18 mouse cellular contexts compared by ENCODE assay signal in the genomic region with DNA sequence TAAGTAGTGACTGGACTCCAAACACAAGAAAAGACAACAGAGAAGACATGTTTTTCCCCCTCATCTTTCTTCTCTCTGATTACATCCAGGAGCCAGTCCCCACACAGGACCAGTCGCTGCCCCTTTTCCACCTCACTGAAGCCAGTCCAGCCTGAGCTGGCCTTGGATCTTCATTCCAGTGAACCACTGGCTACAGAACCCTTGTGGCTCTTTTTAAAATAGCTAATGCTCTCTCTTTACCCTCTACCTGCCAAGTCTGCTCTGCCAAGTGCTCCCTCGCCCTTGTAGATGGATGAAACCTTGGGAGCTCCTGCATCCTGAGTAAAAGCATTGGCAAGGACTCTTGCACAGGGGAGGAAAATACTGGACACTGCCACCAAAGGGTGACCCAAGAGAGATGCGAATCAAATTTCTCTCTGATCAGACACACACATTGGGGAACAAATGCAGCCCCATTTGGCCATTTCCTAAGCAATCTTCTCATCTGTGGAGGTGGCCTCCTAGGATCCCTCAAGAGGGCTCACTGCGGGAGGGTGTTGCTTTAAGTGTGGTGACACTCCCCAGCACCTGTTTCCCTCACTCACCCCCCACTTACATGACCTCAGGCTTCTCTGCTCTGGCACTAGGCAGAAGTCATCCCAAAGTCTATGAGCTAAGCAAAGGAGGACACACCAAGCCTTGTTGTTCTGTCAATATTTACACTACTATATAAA. TPM values are rescaled to one million over a fixed set of nuclear protein-coding genes. Genes with fewer than 3 reads are reported as not detected.
DNase-seq lines count a peak whose midpoint lies in the region; ATAC-seq lines count a peak whose summit lies in the region.
"Had no signal": no experiment of that assay in that cellular context is flagged by ENCODE, and none has a peak within 500 bp of the region (broad histone marks: within the 10 kb centered on the region; RNA-seq: fewer than 3 reads in every experiment).

No protein-coding gene starts in this region.

- peaks cover 4% of the 10 kb centered on the region for H3K9me3 ChIP-seq in liver, embryonic 16.5 days (replicated peaks; ENCODE audit: control insufficient read depth, low read length)
- H3K9me3 ChIP-seq in liver, embryonic 11.5 days (ENCODE audit: control insufficient read depth, low read length), result no peaks in the 10 kb centered on the region
- H3K9me3 ChIP-seq: forebrain, embryonic 15.5 days; heart, embryonic 12.5 days; hindbrain, embryonic 15.5 days had no signal

- H3K4me3 ChIP-seq in liver, embryonic 16.5 days (ENCODE audit: low read depth, low read length), result no peak overlapping the region
- H3K4me3 ChIP-seq in liver, embryonic 11.5 days (ENCODE audit: low read depth, low read length), result no peak overlapping the region
- H3K4me3 ChIP-seq: embryonic facial prominence, embryonic 12.5 days; forebrain, embryonic 15.5 days; heart, embryonic 12.5 days; hindbrain, embryonic 15.5 days had no signal

- no peaks in the 10 kb centered on the region for H3K27me3 ChIP-seq in liver, embryonic 16.5 days (ENCODE audit: control insufficient read depth, insufficient read depth, low read depth, low read length)
- H3K27me3 ChIP-seq in liver, embryonic 11.5 days (replicated peaks; ENCODE audit: control insufficient read depth, insufficient read depth, low read length), result no peaks in the 10 kb centered on the region
- H3K27me3 ChIP-seq: forebrain, embryonic 15.5 days; heart, embryonic 12.5 days; hindbrain, embryonic 15.5 days had no signal

- DNase-seq in gastrocnemius, adult 8-10 months (ENCODE audit: low spot score in 2 of 2), result peak; percentile 24 to 50
- no peak for DNase-seq in gastrocnemius, postnatal 10 days
- no peak for DNase-seq in liver, embryonic 11.5 days (ENCODE audit: low spot score)
- DNase-seq in gastrocnemius, postnatal 25 days, result peak; percentile 55
- no peak for DNase-seq in cerebellum, postnatal 4 days (ENCODE audit: low spot score in 2 of 2)
- DNase-seq in cerebellum, postnatal 14 days, result no peak
- DNase-seq: adrenal gland, postnatal 14 days; cerebellum, adult 18-20 months; cerebellum, adult 9-11 months; kidney, adult 8-10 months had no signal

- no peaks in the 10 kb centered on the region; the same call in 1 of the 2 replicates for H3K4me1 ChIP-seq in liver, embryonic 16.5 days (ENCODE audit: control insufficient read depth, low read depth, low read length)
- H3K4me1 ChIP-seq in liver, embryonic 11.5 days (replicated peaks; ENCODE audit: control insufficient read depth, insufficient read depth, low read length), result no peaks in the 10 kb centered on the region
- H3K4me1 ChIP-seq: embryonic facial prominence, embryonic 12.5 days; forebrain, embryonic 15.5 days; hindbrain, embryonic 15.5 days had no signal

- 53% methylated on average over 4 of the region's 4 CpGs for WGBS in liver, embryonic 16.5 days (ENCODE audit: insufficient replicate concordance)
- WGBS in liver, embryonic 11.5 days, result 63% methylated on average over 4 of the region's 4 CpGs

- no peaks in the 10 kb centered on the region for H3K36me3 ChIP-seq in liver, embryonic 16.5 days (ENCODE audit: control insufficient read depth, insufficient read depth)
- no peaks in the 10 kb centered on the region for H3K36me3 ChIP-seq in liver, embryonic 11.5 days (ENCODE audit: control insufficient read depth, insufficient read depth, low read length)
- H3K36me3 ChIP-seq: embryonic facial prominence, embryonic 12.5 days; forebrain, embryonic 15.5 days; G1E; heart, embryonic 12.5 days; hindbrain, embryonic 15.5 days had no signal

- 0 out of 2 replicates have a peak, but pooled peaks have one; percentile 16 for ATAC-seq in liver, embryonic 16.5 days (ENCODE audit: low read depth)
- no peak for ATAC-seq in liver, embryonic 11.5 days (replicated peaks; ENCODE audit: low FRiP score)
- ATAC-seq: CD4-positive, CD25-positive, alpha-beta regulatory T cell, adult 4 months; forebrain, embryonic 15.5 days; intestine, embryonic 16.5 days had no signal

- no peak overlapping the region for H3K27ac ChIP-seq in liver, embryonic 16.5 days (ENCODE audit: low read length)
- H3K27ac ChIP-seq in liver, embryonic 11.5 days (ENCODE audit: low read depth, low read length), result no peak overlapping the region
- H3K27ac ChIP-seq: embryonic facial prominence, embryonic 12.5 days; forebrain, embryonic 15.5 days; hindbrain, embryonic 15.5 days had no signal

- H3K9ac ChIP-seq in liver, embryonic 16.5 days (ENCODE audit: low read depth, low read length), result no peak overlapping the region
- H3K9ac ChIP-seq in liver, embryonic 11.5 days (ENCODE audit: low read depth, low read length), result no peak overlapping the region
- H3K9ac ChIP-seq: embryonic facial prominence, embryonic 12.5 days; forebrain, embryonic 15.5 days; heart, embryonic 12.5 days; hindbrain, embryonic 15.5 days had no signal

- H3K4me2 ChIP-seq in liver, embryonic 16.5 days (ENCODE audit: low read depth, low read length), result no peak overlapping the region
- H3K4me2 ChIP-seq in liver, embryonic 11.5 days, result no peak overlapping the region
- H3K4me2 ChIP-seq: embryonic facial prominence, embryonic 12.5 days; forebrain, embryonic 15.5 days; heart, embryonic 12.5 days; hindbrain, embryonic 15.5 days had no signal

RNA-seq across cellular contexts. Expression of a gene that starts 7.9 kb away (rescaled TPM):
- total RNA-seq in gastrocnemius, adult 8-10 months (2022), result 10 to 100 TPM; 16.1 to 21.9 (median 20.1) TPM
- total RNA-seq in gastrocnemius, postnatal 10 days (2021), result 10 to 100 TPM; 20.4 to 26.2 TPM
- 7.1 and 7.8 TPM in 2 replicates for polyA plus RNA-seq in liver, embryonic 16.5 days (2015; fragmentation: Nextera tagmentation; extraction: Ambion mirVana)
- polyA plus RNA-seq in liver, embryonic 11.5 days (2014; fragmentation: Nextera tagmentation; extraction: Ambion mirVana), result 13.0 and 14.6 TPM in 2 replicates
- 10 to 100 TPM; 17.9 to 22.5 TPM for total RNA-seq in gastrocnemius, postnatal 25 days (2021)

RNA-seq across cellular contexts. Expression of a gene that starts 24.9 kb away (rescaled TPM):
- 10 to 100 TPM; 18.7 to 30.4 (median 20.5) TPM for total RNA-seq in gastrocnemius, adult 8-10 months (2022)
- total RNA-seq in gastrocnemius, postnatal 10 days (2021), result 10 to 100 TPM; 26.1 to 26.5 TPM
- polyA plus RNA-seq in liver, embryonic 16.5 days (2015; fragmentation: Nextera tagmentation; extraction: Ambion mirVana), result 15.5 and 18.3 TPM in 2 replicates
- polyA plus RNA-seq in liver, embryonic 11.5 days (2014; fragmentation: Nextera tagmentation; extraction: Ambion mirVana), result 29.9 and 32.7 TPM in 2 replicates
- 10 to 100 TPM; 16.5 to 22.3 TPM for total RNA-seq in gastrocnemius, postnatal 25 days (2021)

Comparison
In these comparisons a context has a peak if more than half of its experiments do, and no peak if none do; other contexts are left out.
1. DNase-seq: peak in gastrocnemius, adult 8-10 months (2 of 2) and gastrocnemius, postnatal 25 days (single experiment); none in gastrocnemius, postnatal 10 days (single experiment), liver, embryonic 11.5 days (single experiment), cerebellum, postnatal 4 days (0 of 2) and cerebellum, postnatal 14 days (0 of 2).